Comparison of ENCODE assay signal across 13 mouse cellular contexts in the genomic region with DNA sequence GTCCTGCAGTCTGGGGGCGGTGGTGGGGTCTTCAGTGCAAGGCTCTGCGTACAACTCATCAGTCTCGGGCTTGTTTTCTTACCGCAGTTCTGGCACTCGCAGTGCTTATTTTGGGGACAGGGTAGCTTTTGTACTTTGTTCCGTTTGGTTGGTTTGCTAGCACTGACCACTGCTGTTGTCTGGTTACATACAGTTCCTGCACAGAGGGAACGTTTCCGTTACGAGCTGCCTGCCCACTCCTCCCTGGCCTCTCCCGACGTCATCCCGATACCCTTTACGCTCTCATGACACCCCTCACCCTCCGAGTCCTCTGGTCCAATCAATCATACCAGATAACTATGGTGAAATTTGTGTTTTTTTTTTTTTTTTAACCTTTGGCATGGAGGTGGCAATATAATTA. TPM values are rescaled to one million over a fixed set of nuclear protein-coding genes. Genes with fewer than 3 reads are reported as not detected.
A peak's percentile ranks its signal among the peaks of the same experiment; 100 is the strongest.
DNase-seq lines count a peak whose midpoint lies in the region; ATAC-seq and TF ChIP-seq lines count a peak whose summit lies in the region.
"Had no signal": no experiment of that assay in that cellular context is flagged by ENCODE, and none has a peak within 500 bp of the region (broad histone marks: within the 10 kb centered on the region; RNA-seq: fewer than 3 reads in every experiment).

No protein-coding gene starts in this region.

- H3K27me3 ChIP-seq in forebrain, embryonic 12.5 days: no peaks in the 10 kb centered on the region
- no peaks in the 10 kb centered on the region for H3K27me3 ChIP-seq in forebrain, embryonic 15.5 days
- no peaks in the 10 kb centered on the region for H3K27me3 ChIP-seq in megakaryocyte, embryonic 14.5 days (replicated peaks)
- H3K27me3 ChIP-seq in kidney, embryonic 15.5 days: no peaks in the 10 kb centered on the region
- H3K27me3 ChIP-seq in liver, embryonic 14.5 days (ENCODE audit: control insufficient read depth, insufficient read depth, low read length): no peaks in the 10 kb centered on the region
- H3K27me3 ChIP-seq in midbrain, embryonic 10.5 days (ENCODE audit: low read depth, poor library complexity, severe bottlenecking): no peaks in the 10 kb centered on the region

- TF ChIP-seq EP300 in liver, embryonic 14.5 days (IDR thresholded peaks at IDR 0.05; ENCODE audit: low read depth): no peak

- peaks cover 19% of the 10 kb centered on the region for H3K4me1 ChIP-seq in forebrain, embryonic 12.5 days
- peaks cover 31% of the 10 kb centered on the region for H3K4me1 ChIP-seq in forebrain, embryonic 15.5 days
- peaks cover 75% of the 10 kb centered on the region for H3K4me1 ChIP-seq in megakaryocyte, embryonic 14.5 days
- peaks cover 34% of the 10 kb centered on the region for H3K4me1 ChIP-seq in kidney, embryonic 15.5 days
- H3K4me1 ChIP-seq in liver, embryonic 14.5 days (replicated peaks; ENCODE audit: control insufficient read depth in 2 of 2, insufficient read depth in 2 of 2, low read length in 1 of 2): peaks cover 11 to 14% of the 10 kb centered on the region in 2 experiments
- peaks cover 23% of the 10 kb centered on the region for H3K4me1 ChIP-seq in midbrain, embryonic 10.5 days

- ATAC-seq in forebrain, embryonic 12.5 days (ENCODE audit: low FRiP score): no peak
- ATAC-seq in forebrain, embryonic 15.5 days (replicated peaks): no peak
- ATAC-seq in megakaryocyte, adult 5-6 weeks (ENCODE audit: poor library complexity, severe bottlenecking): no peak
- ATAC-seq in kidney, embryonic 15.5 days (replicated peaks; ENCODE audit: low FRiP score): no peak
- ATAC-seq in liver, embryonic 14.5 days (ENCODE audit: insufficient read depth): no peak
- ATAC-seq: forebrain, embryonic 16.5 days had no signal

- H3K4me2 ChIP-seq in forebrain, embryonic 12.5 days: no peak overlapping the region
- no peak overlapping the region for H3K4me2 ChIP-seq in forebrain, embryonic 15.5 days (replicated peaks)
- H3K4me2 ChIP-seq in kidney, embryonic 15.5 days: peak overlapping the region; percentile 14; the same call in 1 of the 2 replicates
- peak overlapping the region; percentile 40 for H3K4me2 ChIP-seq in liver, embryonic 14.5 days (ENCODE audit: low read depth)

- WGBS in forebrain, embryonic 12.5 days: 93% methylated on average over 14 of the region's 14 CpGs
- WGBS in forebrain, embryonic 15.5 days: 93% methylated on average over 14 of the region's 14 CpGs
- 55% methylated on average over 14 of the region's 14 CpGs for WGBS in kidney, embryonic 15.5 days
- 48% methylated on average over 14 of the region's 14 CpGs for WGBS in liver, embryonic 14.5 days (ENCODE audit: insufficient replicate concordance)
- WGBS in midbrain, embryonic 10.5 days: 96% methylated on average over 14 of the region's 14 CpGs

- peaks cover 9% of the 10 kb centered on the region for H3K36me3 ChIP-seq in forebrain, embryonic 12.5 days (replicated peaks)
- peaks cover 5% of the 10 kb centered on the region; the same call in 1 of the 2 replicates for H3K36me3 ChIP-seq in forebrain, embryonic 15.5 days
- H3K36me3 ChIP-seq in megakaryocyte, embryonic 14.5 days (replicated peaks; ENCODE audit: low read length): peaks cover 44% of the 10 kb centered on the region
- H3K36me3 ChIP-seq in kidney, embryonic 15.5 days: peaks cover 33% of the 10 kb centered on the region
- H3K36me3 ChIP-seq in liver, embryonic 14.5 days (replicated peaks; ENCODE audit: control insufficient read depth, insufficient read depth, low read depth): no peaks in the 10 kb centered on the region
- H3K36me3 ChIP-seq in midbrain, embryonic 10.5 days: peaks cover 42% of the 10 kb centered on the region

- no peaks in the 10 kb centered on the region for H3K9me3 ChIP-seq in forebrain, embryonic 12.5 days
- no peaks in the 10 kb centered on the region for H3K9me3 ChIP-seq in forebrain, embryonic 15.5 days
- H3K9me3 ChIP-seq in megakaryocyte, embryonic 14.5 days: no peaks in the 10 kb centered on the region
- no peaks in the 10 kb centered on the region for H3K9me3 ChIP-seq in kidney, embryonic 15.5 days (replicated peaks)
- H3K9me3 ChIP-seq in liver, embryonic 14.5 days (ENCODE audit: control insufficient read depth, low read length): no peaks in the 10 kb centered on the region
- H3K9me3 ChIP-seq in midbrain, embryonic 10.5 days (replicated peaks): no peaks in the 10 kb centered on the region
- H3K9me3 ChIP-seq: limb, embryonic 10.5 days had no signal

- H3K4me3 ChIP-seq in forebrain, embryonic 12.5 days (replicated peaks): no peak overlapping the region
- no peak overlapping the region for H3K4me3 ChIP-seq in forebrain, embryonic 15.5 days
- H3K4me3 ChIP-seq in megakaryocyte, embryonic 14.5 days (replicated peaks): peak overlapping the region; percentile 85
- 0 out of 2 replicates have a peak overlapping the region, but pooled peaks have one; percentile 8 for H3K4me3 ChIP-seq in kidney, embryonic 15.5 days (replicated peaks)
- H3K4me3 ChIP-seq in liver, embryonic 14.5 days (ENCODE audit: insufficient read depth in 1 of 2, low read depth in 2 of 2, low read length in 2 of 2): 0 out of 4 replicates have a peak overlapping the region, but pooled peaks of 1 of the 2 experiments have one; percentile 2
- H3K4me3 ChIP-seq in midbrain, embryonic 10.5 days: no peak overlapping the region
- H3K4me3 ChIP-seq: limb, embryonic 10.5 days had no signal

- H3K27ac ChIP-seq in forebrain, embryonic 12.5 days: no peak overlapping the region
- H3K27ac ChIP-seq in forebrain, embryonic 15.5 days (replicated peaks): no peak overlapping the region
- 0 out of 2 replicates have a peak overlapping the region, but pooled peaks have one; percentile 39 for H3K27ac ChIP-seq in kidney, embryonic 15.5 days
- H3K27ac ChIP-seq in liver, embryonic 14.5 days: no peak overlapping the region
- H3K27ac ChIP-seq in midbrain, embryonic 10.5 days (replicated peaks): no peak overlapping the region
- H3K27ac ChIP-seq: limb, embryonic 10.5 days had no signal

- no peak for TF ChIP-seq CTCF in liver, embryonic 14.5 days (IDR thresholded peaks at IDR 0.05; ENCODE audit: low read depth)

- no peak for DNase-seq in liver, embryonic 14.5 days (ENCODE audit: low read depth in 3 of 3, low spot score in 3 of 3)
- DNase-seq in thymus, postnatal 0 days (ENCODE audit: low spot score): no peak
- DNase-seq in midbrain, embryonic 10.5 days (ENCODE audit: low spot score): no peak
- DNase-seq: cerebellum, adult 8-10 months; layer of hippocampus, adult 9-11 months; thymus, adult 18-20 months had no signal

- H3K9ac ChIP-seq in forebrain, embryonic 12.5 days: 0 out of 2 replicates have a peak overlapping the region, but pooled peaks have one; percentile 17
- H3K9ac ChIP-seq in forebrain, embryonic 15.5 days (replicated peaks): no peak overlapping the region
- no peak overlapping the region for H3K9ac ChIP-seq in kidney, embryonic 15.5 days
- H3K9ac ChIP-seq in liver, embryonic 14.5 days (replicated peaks): no peak overlapping the region

RNA-seq across cellular contexts. Expression of a gene that starts 2.6 kb away (rescaled TPM):
- 43.2 and 44.5 TPM in 2 replicates for polyA plus RNA-seq in forebrain, embryonic 12.5 days (2016; fragmentation: Nextera tagmentation; extraction: Ambion mirVana)
- 39.7 and 41.7 TPM in 2 replicates for polyA plus RNA-seq in forebrain, embryonic 15.5 days (2015; fragmentation: Nextera tagmentation; extraction: Ambion mirVana)
- 43.5 and 51.0 TPM in 2 replicates for polyA plus RNA-seq in megakaryocyte, embryonic 14.5 days (2012; ENCODE audit: insufficient read depth, low replicate concordance)
- total RNA-seq in megakaryocyte, adult 5-6 weeks (2015): 23.4 and 23.8 TPM in 2 replicates
- 36.9 and 39.8 TPM in 2 replicates for total RNA-seq in megakaryocyte, adult 5-6 weeks (2017)
- polyA plus RNA-seq in kidney, embryonic 15.5 days (2015; fragmentation: Nextera tagmentation; extraction: Ambion mirVana): 46.4 and 51.3 TPM in 2 replicates
- polyA plus RNA-seq in liver, embryonic 14.5 days (2012; rRNA removed): 10.6 and 10.7 TPM in 2 replicates
- polyA plus RNA-seq in liver, embryonic 14.5 days (2014; fragmentation: Nextera tagmentation; extraction: Ambion mirVana): 9.8 and 11.8 TPM in 2 replicates
- 29.9 and 37.8 TPM in 2 replicates for polyA plus RNA-seq in thymus, postnatal 0 days (2015; fragmentation: Nextera tagmentation; extraction: Ambion mirVana)
- 45.7 and 51.8 TPM in 2 replicates for polyA plus RNA-seq in midbrain, embryonic 10.5 days (2016; fragmentation: Nextera tagmentation; extraction: Ambion mirVana)

RNA-seq across cellular contexts. Expression of a gene that starts 28.3 kb away (rescaled TPM):
- polyA plus RNA-seq in forebrain, embryonic 12.5 days (2016; fragmentation: Nextera tagmentation; extraction: Ambion mirVana): 12.2 and 14.6 TPM in 2 replicates
- 12.6 and 13.7 TPM in 2 replicates for polyA plus RNA-seq in forebrain, embryonic 15.5 days (2015; fragmentation: Nextera tagmentation; extraction: Ambion mirVana)
- polyA plus RNA-seq in megakaryocyte, embryonic 14.5 days (2012; ENCODE audit: insufficient read depth, low replicate concordance): 0.38 TPM in 1 of 2 replicates, not detected in the other
- 5.2 and 6.6 TPM in 2 replicates for total RNA-seq in megakaryocyte, adult 5-6 weeks (2015)
- total RNA-seq in megakaryocyte, adult 5-6 weeks (2017): 7.7 and 9.6 TPM in 2 replicates
- polyA plus RNA-seq in kidney, embryonic 15.5 days (2015; fragmentation: Nextera tagmentation; extraction: Ambion mirVana): 32.9 and 33.0 TPM in 2 replicates
- 5.8 and 7.4 TPM in 2 replicates for polyA plus RNA-seq in liver, embryonic 14.5 days (2012; rRNA removed)
- 15.0 and 15.9 TPM in 2 replicates for polyA plus RNA-seq in liver, embryonic 14.5 days (2014; fragmentation: Nextera tagmentation; extraction: Ambion mirVana)
- 13.9 and 16.9 TPM in 2 replicates for polyA plus RNA-seq in thymus, postnatal 0 days (2015; fragmentation: Nextera tagmentation; extraction: Ambion mirVana)
- polyA plus RNA-seq in midbrain, embryonic 10.5 days (2016; fragmentation: Nextera tagmentation; extraction: Ambion mirVana): 17.0 and 18.1 TPM in 2 replicates

RNA-seq across cellular contexts. Expression of a gene that starts 28.5 kb away (rescaled TPM):
- polyA plus RNA-seq in forebrain, embryonic 12.5 days (2016; fragmentation: Nextera tagmentation; extraction: Ambion mirVana): 216 and 224 TPM in 2 replicates
- 238 and 241 TPM in 2 replicates for polyA plus RNA-seq in forebrain, embryonic 15.5 days (2015; fragmentation: Nextera tagmentation; extraction: Ambion mirVana)
- polyA plus RNA-seq in megakaryocyte, embryonic 14.5 days (2012; ENCODE audit: insufficient read depth, low replicate concordance): 5.8 and 22.9 TPM in 2 replicates
- total RNA-seq in megakaryocyte, adult 5-6 weeks (2015): 13.5 and 15.7 TPM in 2 replicates
- 13.2 and 21.6 TPM in 2 replicates for total RNA-seq in megakaryocyte, adult 5-6 weeks (2017)
- polyA plus RNA-seq in kidney, embryonic 15.5 days (2015; fragmentation: Nextera tagmentation; extraction: Ambion mirVana): 143 and 145 TPM in 2 replicates
- polyA plus RNA-seq in liver, embryonic 14.5 days (2012; rRNA removed): 14.7 and 27.6 TPM in 2 replicates
- polyA plus RNA-seq in liver, embryonic 14.5 days (2014; fragmentation: Nextera tagmentation; extraction: Ambion mirVana): 17.1 and 17.6 TPM in 2 replicates
- 47.5 and 52.3 TPM in 2 replicates for polyA plus RNA-seq in thymus, postnatal 0 days (2015; fragmentation: Nextera tagmentation; extraction: Ambion mirVana)
- polyA plus RNA-seq in midbrain, embryonic 10.5 days (2016; fragmentation: Nextera tagmentation; extraction: Ambion mirVana): 207 and 216 TPM in 2 replicates

Comparison
In these comparisons a context has a peak if more than half of its experiments do, and no peak if none do; other contexts are left out.
1. H3K4me2 ChIP-seq: peak in kidney, embryonic 15.5 days (single experiment) and liver, embryonic 14.5 days (single experiment); none in forebrain, embryonic 12.5 days (single experiment) and forebrain, embryonic 15.5 days (single experiment).
2. H3K4me3 ChIP-seq: peak in megakaryocyte, embryonic 14.5 days (single experiment) and kidney, embryonic 15.5 days (single experiment); none in forebrain, embryonic 12.5 days (single experiment), forebrain, embryonic 15.5 days (single experiment) and midbrain, embryonic 10.5 days (single experiment).